ENCODE assay signal across 8 mouse cellular contexts in genomic region chr19:40754311-40754710, GRCm38 (mm10). TPM values are rescaled to one million over a fixed set of nuclear protein-coding genes. Genes with fewer than 3 reads are reported as not detected.
DNase-seq lines count a peak whose midpoint lies in the region; ATAC-seq lines count a peak whose summit lies in the region.

No protein-coding gene starts in this region.

- no peak overlapping the region for H3K4me2 ChIP-seq in embryonic facial prominence, embryonic 11.5 days (ENCODE audit: low read depth, low read length)

- no peaks in the 10 kb centered on the region for H3K9me3 ChIP-seq in heart, embryonic 10.5 days
- H3K9me3 ChIP-seq in embryonic facial prominence, embryonic 11.5 days (replicated peaks; ENCODE audit: control insufficient read depth, low read length): no peaks in the 10 kb centered on the region

- no peaks in the 10 kb centered on the region for H3K36me3 ChIP-seq in heart, embryonic 10.5 days
- H3K36me3 ChIP-seq in embryonic facial prominence, embryonic 11.5 days (replicated peaks; ENCODE audit: control insufficient read depth, insufficient read depth, low read depth, low read length): no peaks in the 10 kb centered on the region

- 76% methylated on average over 2 of the region's 2 CpGs for WGBS in heart, embryonic 10.5 days
- WGBS in embryonic facial prominence, embryonic 11.5 days: 76% methylated on average over 2 of the region's 2 CpGs

- H3K9ac ChIP-seq in embryonic facial prominence, embryonic 11.5 days (replicated peaks; ENCODE audit: low read length): no peak overlapping the region

- H3K4me3 ChIP-seq in heart, embryonic 10.5 days: no peak overlapping the region
- no peak overlapping the region for H3K4me3 ChIP-seq in embryonic facial prominence, embryonic 11.5 days (ENCODE audit: low read depth, low read length)

- peaks cover 18% of the 10 kb centered on the region; the same call in 1 of the 2 replicates for H3K27me3 ChIP-seq in heart, embryonic 10.5 days (ENCODE audit: insufficient read depth, poor library complexity, severe bottlenecking)
- H3K27me3 ChIP-seq in embryonic facial prominence, embryonic 11.5 days (ENCODE audit: control insufficient read depth, insufficient read depth, low read length): no peaks in the 10 kb centered on the region

- H3K27ac ChIP-seq in heart, embryonic 10.5 days: no peak overlapping the region
- H3K27ac ChIP-seq in embryonic facial prominence, embryonic 11.5 days (replicated peaks; ENCODE audit: low read depth, low read length): no peak overlapping the region

- no peaks in the 10 kb centered on the region for H3K4me1 ChIP-seq in heart, embryonic 10.5 days
- H3K4me1 ChIP-seq in embryonic facial prominence, embryonic 11.5 days (ENCODE audit: control insufficient read depth, insufficient read depth, low read length): no peaks in the 10 kb centered on the region

- peak; percentile 84 for DNase-seq in heart, adult 11 months
- DNase-seq in heart, embryonic 10.5 days (ENCODE audit: low spot score): no peak
- DNase-seq in 416B (ENCODE audit: low read depth) (peak; percentile 87), R1 (ENCODE audit: low read depth, low spot score) (peak; percentile 79)
- peak; percentile 42 for DNase-seq in embryonic facial prominence, embryonic 11.5 days (ENCODE audit: low spot score)
- peak; percentile 71 for DNase-seq in thymus, postnatal 0 days (ENCODE audit: low spot score)
- DNase-seq in right cerebral cortex, postnatal 10 days (ENCODE audit: low spot score in 2 of 2): no peak

- no peak for ATAC-seq in embryonic facial prominence, embryonic 11.5 days (replicated peaks; ENCODE audit: insufficient number of reproducible peaks, low FRiP score, low TSS enrichment, low read depth)
- peak; percentile 85 for ATAC-seq in megakaryocyte, adult 5-6 weeks (ENCODE audit: poor library complexity, severe bottlenecking)

RNA-seq across cellular contexts. Expression of gene Cc2d2b, which starts 5.8 kb away (rescaled TPM):
- polyA plus RNA-seq in heart, embryonic 10.5 days (2016; fragmentation: Nextera tagmentation; extraction: Ambion mirVana): 0.17 and 0.79 TPM in 2 replicates
- polyA plus RNA-seq in embryonic facial prominence, embryonic 11.5 days (2014; fragmentation: Nextera tagmentation; extraction: Ambion mirVana): 0.06 and 0.25 TPM in 2 replicates
- total RNA-seq in megakaryocyte, adult 5-6 weeks (2015): not detected in 2 replicates
- total RNA-seq in megakaryocyte, adult 5-6 weeks (2017): not detected in 2 replicates
- polyA plus RNA-seq in thymus, postnatal 0 days (2015; fragmentation: Nextera tagmentation; extraction: Ambion mirVana): 0.10 TPM in 1 of 2 replicates, not detected in the other

Comparison
In these comparisons a context has a peak if more than half of its experiments do, and no peak if none do; other contexts are left out.
1. DNase-seq: peak in heart, adult 11 months (single experiment), 416B (single experiment), R1 (single experiment), embryonic facial prominence, embryonic 11.5 days (single experiment) and thymus, postnatal 0 days (single experiment); none in heart, embryonic 10.5 days (single experiment) and right cerebral cortex, postnatal 10 days (0 of 2).